Mouse (Mus musculus) testis, adult 2 months (tissue): Measurements from ENCODE around the gene Gm49403.

Experiments used
- CTCF ChIP-seq: fragments of 200-500 bp; IDR thresholded peaks from 2 replicates; pipeline ENCODE4 v1.5.1; 2012; ENCODE audit warnings: low read depth, mild to moderate bottlenecking, inconsistent platforms, low read length, moderate library complexity; ENCODE audit not compliant: control insufficient read depth, insufficient read depth, insufficient replicate concordance
- POLR2A ChIP-seq: fragments of 200-500 bp; IDR thresholded peaks from 2 replicates; pipeline ENCODE4 v1.6.1; 2012; ENCODE audit warnings: low read depth, mild to moderate bottlenecking, inconsistent platforms, low read length, moderate library complexity; ENCODE audit not compliant: control insufficient read depth

DNA sequence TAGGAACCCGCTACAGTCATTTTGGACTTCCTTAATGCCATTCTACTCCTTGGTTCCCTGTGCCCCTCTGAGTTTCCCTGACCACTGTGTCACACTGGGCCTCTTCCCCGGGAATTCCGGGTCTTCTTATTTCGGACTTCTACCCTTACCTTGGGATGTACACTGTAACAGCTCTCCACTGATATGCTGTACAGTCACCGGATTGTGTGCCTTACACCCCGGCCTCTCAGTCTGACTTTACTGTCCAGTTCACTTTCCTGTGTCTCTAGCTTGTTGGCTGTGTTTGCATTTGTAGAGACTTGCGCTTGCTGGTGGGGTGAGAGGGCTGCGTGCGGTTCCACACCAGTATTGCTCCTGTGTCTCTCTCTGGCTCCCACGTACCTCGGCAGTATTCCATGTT lies 46.4 kb downstream of the Gm49403 start:
- TF ChIP-seq POLR2A: no peak
- TF ChIP-seq CTCF: no peak
